Mouse (Mus musculus): ENCODE measurements around the gene Impg1.

Impg1 gene

GRCm38 (mm10) chr9:80282426-80282825 lies 182.9 kb downstream of the Impg1 start:
- DNase-seq (ENCODE audit: low read depth, low spot score): no peak

GRCm38 (mm10) chr9:80280724-80281123 lies 184.6 kb downstream of the Impg1 start:
- DNase-seq (ENCODE audit: low read depth, low spot score): no peak

GRCm38 (mm10) chr9:80277770-80278169 lies 187.5 kb downstream of the Impg1 start:
- no peak for DNase-seq (ENCODE audit: low read depth, low spot score)

- DNase-seq (ENCODE audit: low read depth, low spot score): no peak
These were observed 188.1 kb downstream of the Impg1 start for GRCm38 (mm10) chr9:80277157-80277556.

GRCm38 (mm10) chr9:80275772-80276134 lies 189.5 kb downstream of the Impg1 start:
- no peak for DNase-seq (ENCODE audit: low read depth, low spot score)

GRCm38 (mm10) chr9:80275053-80275771 lies 190.1 kb downstream of the Impg1 start:
- no peak for DNase-seq (ENCODE audit: low read depth, low spot score)

- no peak for DNase-seq (ENCODE audit: low read depth, low spot score)
These were observed 192.3 kb downstream of the Impg1 start for GRCm38 (mm10) chr9:80272951-80273350.

GRCm38 (mm10) chr9:80269596-80269995 lies 195.7 kb downstream of the Impg1 start:
- DNase-seq (ENCODE audit: low read depth, low spot score): no peak

- no peak for DNase-seq (ENCODE audit: low read depth, low spot score)
These were observed 198.8 kb downstream of the Impg1 start for GRCm38 (mm10) chr9:80266507-80266906.

- DNase-seq (ENCODE audit: low read depth, low spot score): no peak
These were observed 199.2 kb downstream of the Impg1 start for GRCm38 (mm10) chr9:80266086-80266485.

Data from c-Kit-negative CD71-positive TER-119-positive erythroid progenitor cells, embryonic 14.5 days (primary cell).